In the genomic region with DNA sequence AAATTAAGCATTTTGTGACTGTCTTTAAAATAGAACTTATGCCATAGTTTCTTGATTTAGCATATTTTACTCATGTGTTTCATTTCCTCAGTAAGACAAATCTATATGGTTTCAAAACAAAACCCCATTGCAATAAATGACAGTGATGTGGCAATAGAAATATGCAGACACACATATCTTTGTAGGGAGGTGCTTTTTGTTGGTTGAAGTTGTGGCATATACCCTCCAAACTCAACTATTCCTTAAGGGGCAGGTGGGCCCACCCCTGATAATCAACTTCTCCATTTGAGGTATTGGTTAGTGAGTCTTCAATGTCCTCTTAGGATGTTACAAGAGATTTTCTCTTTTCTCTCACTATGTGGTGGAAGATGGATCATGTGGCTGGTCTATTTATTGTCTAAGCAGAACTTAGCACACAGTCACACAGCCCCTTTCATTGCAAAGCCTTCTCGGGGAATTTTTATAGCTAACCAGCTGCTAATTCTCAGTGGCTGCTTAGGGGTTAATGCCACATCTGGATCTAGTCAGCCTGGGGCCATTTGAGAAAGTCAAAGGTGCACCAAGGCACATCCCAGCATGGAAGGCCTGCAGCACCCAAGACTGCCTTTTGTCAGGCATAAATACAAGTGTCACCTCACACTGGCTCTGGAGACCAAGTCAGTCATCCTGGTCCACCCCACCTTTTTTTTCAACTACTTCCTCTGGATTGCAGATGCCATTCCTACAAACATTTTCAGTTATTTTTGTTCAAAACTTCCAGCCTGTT, we compare ENCODE assay signal across 23 mouse cellular contexts. TPM values are rescaled to one million over a fixed set of nuclear protein-coding genes. Genes with fewer than 3 reads are reported as not detected.
DNase-seq lines count a peak whose midpoint lies in the region; ATAC-seq and TF ChIP-seq lines count a peak whose summit lies in the region.
"Had no signal": no experiment of that assay in that cellular context is flagged by ENCODE, and none has a peak within 500 bp of the region (broad histone marks: within the 10 kb centered on the region; RNA-seq: fewer than 3 reads in every experiment).

No protein-coding gene starts in this region.

- no peak for TF ChIP-seq CTCF in intestine, postnatal 0 days (IDR thresholded peaks at IDR 0.05; ENCODE audit: low read depth)

- no peaks in the 10 kb centered on the region for H3K36me3 ChIP-seq in heart, embryonic 10.5 days
- no peaks in the 10 kb centered on the region for H3K36me3 ChIP-seq in intestine, postnatal 0 days (ENCODE audit: control insufficient read depth, insufficient read depth)
- no peaks in the 10 kb centered on the region for H3K36me3 ChIP-seq in liver, embryonic 12.5 days
- H3K36me3 ChIP-seq: embryonic facial prominence, embryonic 15.5 days; hindbrain, embryonic 10.5 days; limb, embryonic 13.5 days; lung, embryonic 15.5 days had no signal

- no peaks in the 10 kb centered on the region for H3K9me3 ChIP-seq in heart, embryonic 10.5 days
- no peaks in the 10 kb centered on the region for H3K9me3 ChIP-seq in intestine, postnatal 0 days (ENCODE audit: control insufficient read depth)
- no peaks in the 10 kb centered on the region for H3K9me3 ChIP-seq in liver, embryonic 12.5 days (replicated peaks)
- H3K9me3 ChIP-seq: embryonic facial prominence, embryonic 15.5 days; hindbrain, embryonic 10.5 days; limb, embryonic 13.5 days; lung, embryonic 15.5 days had no signal

- no peaks in the 10 kb centered on the region for H3K27me3 ChIP-seq in heart, embryonic 10.5 days (ENCODE audit: insufficient read depth, poor library complexity, severe bottlenecking)
- H3K27me3 ChIP-seq in intestine, postnatal 0 days (replicated peaks; ENCODE audit: control insufficient read depth, insufficient read depth, low read length), result no peaks in the 10 kb centered on the region
- H3K27me3 ChIP-seq in liver, embryonic 12.5 days (replicated peaks), result no peaks in the 10 kb centered on the region
- H3K27me3 ChIP-seq: embryonic facial prominence, embryonic 15.5 days; limb, embryonic 13.5 days; lung, embryonic 15.5 days had no signal

- no peak overlapping the region for H3K4me2 ChIP-seq in intestine, postnatal 0 days (replicated peaks; ENCODE audit: low read depth)
- H3K4me2 ChIP-seq in liver, embryonic 12.5 days, result no peak overlapping the region
- H3K4me2 ChIP-seq: embryonic facial prominence, embryonic 15.5 days; heart, embryonic 11.5 days; limb, embryonic 13.5 days; lung, embryonic 15.5 days; midbrain, embryonic 11.5 days had no signal

- intact Hi-C loops in heart, postnatal 14 days (cut with DNase I), result no loop called here

- peak; percentile 53 for ATAC-seq in common myeloid progenitor, adult 5-6 weeks (replicated peaks; ENCODE audit: low read depth, poor library complexity, severe bottlenecking)
- peak; percentile 90 for ATAC-seq in granulocyte monocyte progenitor cell, adult 5-6 weeks (replicated peaks; ENCODE audit: poor library complexity, severe bottlenecking)
- peak; percentile 76 for ATAC-seq in megakaryocyte progenitor cell, adult 5-6 weeks (replicated peaks; ENCODE audit: poor library complexity)
- no peak for ATAC-seq in intestine, postnatal 0 days
- no peak for ATAC-seq in liver, embryonic 12.5 days
- ATAC-seq: forebrain, embryonic 14.5 days had no signal

- 74% methylated on average over 1 of the region's 1 CpGs for WGBS in heart, embryonic 10.5 days
- WGBS in intestine, postnatal 0 days, result 75% methylated on average over 1 of the region's 1 CpGs
- WGBS in liver, embryonic 12.5 days (ENCODE audit: insufficient replicate concordance), result 64% methylated on average over 1 of the region's 1 CpGs

- H3K9ac ChIP-seq in intestine, postnatal 0 days (ENCODE audit: low read depth, low read length), result no peak overlapping the region
- no peak overlapping the region for H3K9ac ChIP-seq in liver, embryonic 12.5 days
- H3K9ac ChIP-seq: embryonic facial prominence, embryonic 15.5 days; limb, embryonic 13.5 days; liver, embryonic 14.5 days; lung, embryonic 15.5 days had no signal

- H3K27ac ChIP-seq in heart, embryonic 10.5 days, result no peak overlapping the region
- H3K27ac ChIP-seq in intestine, postnatal 0 days (ENCODE audit: low read depth, low read length), result no peak overlapping the region
- no peak overlapping the region for H3K27ac ChIP-seq in liver, embryonic 12.5 days
- H3K27ac ChIP-seq: embryonic facial prominence, embryonic 15.5 days; hindbrain, embryonic 10.5 days; limb, embryonic 13.5 days; liver, embryonic 14.5 days; lung, embryonic 15.5 days had no signal

- H3K4me3 ChIP-seq in heart, embryonic 10.5 days, result no peak overlapping the region
- no peak overlapping the region for H3K4me3 ChIP-seq in intestine, postnatal 0 days (ENCODE audit: low read depth, low read length)
- H3K4me3 ChIP-seq in liver, embryonic 12.5 days, result no peak overlapping the region
- H3K4me3 ChIP-seq: embryonic facial prominence, embryonic 15.5 days; hindbrain, embryonic 10.5 days; limb, embryonic 13.5 days; lung, embryonic 15.5 days had no signal

- no peaks in the 10 kb centered on the region for H3K4me1 ChIP-seq in heart, embryonic 10.5 days
- no peaks in the 10 kb centered on the region for H3K4me1 ChIP-seq in intestine, postnatal 0 days (replicated peaks; ENCODE audit: control insufficient read depth, insufficient read depth, low read length)
- H3K4me1 ChIP-seq in liver, embryonic 12.5 days, result peaks cover 4% of the 10 kb centered on the region; the same call in 1 of the 2 replicates
- H3K4me1 ChIP-seq: embryonic facial prominence, embryonic 15.5 days; hindbrain, embryonic 10.5 days; lung, embryonic 15.5 days had no signal

- DNase-seq in heart, embryonic 10.5 days (ENCODE audit: low spot score), result peak; percentile 35
- DNase-seq in heart, postnatal 14 days, result no peak
- DNase-seq in adrenal gland, postnatal 4 days (ENCODE audit: low spot score in 2 of 2), result no peak
- DNase-seq: adrenal gland, adult 8-10 months; cerebellum, adult 9-10 months; kidney, adult 18-20 months; kidney, postnatal 10 days; lung, postnatal 4 days; right cerebral cortex, postnatal 25 days; thymus, postnatal 25 days had no signal

RNA-seq across cellular contexts. Expression of a gene that starts 8.3 kb away (rescaled TPM):
- 6.2 and 7.8 TPM in 2 replicates for polyA plus RNA-seq in heart, embryonic 10.5 days (2016; fragmentation: Nextera tagmentation; extraction: Ambion mirVana)
- 1 to 10 TPM; 3.1 to 3.3 TPM for total RNA-seq in heart, postnatal 14 days (2021)
- total RNA-seq in common myeloid progenitor, adult 5-6 weeks (2017), result 185 and 209 TPM in 2 replicates
- 71.4 and 91.9 TPM in 2 replicates for total RNA-seq in granulocyte monocyte progenitor cell, adult 5-6 weeks (2014; fragmentation: Nextera tagmentation)
- total RNA-seq in granulocyte monocyte progenitor cell, adult 5-6 weeks (2017), result 143 and 157 TPM in 2 replicates
- total RNA-seq in megakaryocyte progenitor cell, adult 5-6 weeks (2015), result 95.0 and 97.5 TPM in 2 replicates
- total RNA-seq in megakaryocyte progenitor cell, adult 5-6 weeks (2017), result 128 and 149 TPM in 2 replicates
- 31.5 and 35.9 TPM in 2 replicates for polyA plus RNA-seq in intestine, postnatal 0 days (2015; fragmentation: Nextera tagmentation; extraction: Ambion mirVana)
- 10 to 100 TPM; 93.7 to 97.7 TPM for total RNA-seq in adrenal gland, postnatal 4 days (2021)
- 14.5 and 14.7 TPM in 2 replicates for polyA plus RNA-seq in liver, embryonic 12.5 days (2016; fragmentation: Nextera tagmentation; extraction: Ambion mirVana)

Comparison
In these comparisons a context has a peak if more than half of its experiments do, and no peak if none do; other contexts are left out.
1. ATAC-seq: peak in common myeloid progenitor, adult 5-6 weeks (single experiment), granulocyte monocyte progenitor cell, adult 5-6 weeks (single experiment) and megakaryocyte progenitor cell, adult 5-6 weeks (single experiment); none in intestine, postnatal 0 days (single experiment) and liver, embryonic 12.5 days (single experiment).
2. RNA of a gene that starts 8.3 kb away (total RNA-seq): 185 to 209 TPM in common myeloid progenitor, adult 5-6 weeks, 71.4 to 157 TPM in granulocyte monocyte progenitor cell, adult 5-6 weeks, 95.0 to 149 TPM in megakaryocyte progenitor cell, adult 5-6 weeks and 93.7 to 97.7 TPM in adrenal gland, postnatal 4 days; 3.1 to 3.3 TPM in heart, postnatal 14 days; every median in the first group is over 10 times any median in the second.